Mouse (Mus musculus): ENCODE data around the gene Foxl2. TPM values are rescaled to one million over a fixed set of nuclear protein-coding genes. Genes with fewer than 3 reads are reported as not detected.

The Foxl2 gene
- not detected for total RNA-seq (2022)

DNA sequence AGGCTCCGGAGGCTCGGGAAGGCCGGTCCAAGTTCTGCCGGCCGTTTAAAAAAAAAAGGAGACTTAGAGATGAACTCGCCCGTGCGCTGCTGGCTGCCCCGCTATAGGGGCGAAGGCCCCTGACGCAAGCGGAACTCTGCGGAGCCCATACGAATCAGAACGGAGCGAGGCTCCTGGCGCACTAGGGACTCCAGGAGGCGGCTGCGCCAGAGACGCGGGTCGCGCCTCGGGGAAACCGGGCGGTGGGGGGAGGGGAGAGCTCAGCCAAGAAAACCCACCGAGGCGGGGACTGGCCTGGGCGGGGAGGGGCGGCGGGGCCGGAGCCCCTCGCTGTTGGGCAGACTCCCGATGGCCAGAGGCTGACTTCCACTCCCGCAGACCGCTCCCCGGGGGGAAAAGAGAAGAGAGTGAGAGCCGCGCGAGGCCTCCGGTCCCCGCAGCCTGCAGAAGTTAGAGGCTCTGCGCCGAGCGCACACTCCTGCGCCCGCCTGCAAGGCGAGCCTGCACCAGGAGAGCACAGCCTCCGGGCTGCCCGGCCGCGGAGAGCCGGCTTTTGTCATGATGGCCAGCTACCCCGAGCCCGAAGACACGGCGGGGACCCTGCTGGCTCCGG is at the start of gene Foxl2:
Gene Foxl2 (plus strand): TSS at position 186 of the 613 bp plus-strand sequence.
- DNase-seq (ENCODE audit: low spot score in 2 of 2): no peak

- no peak for DNase-seq (ENCODE audit: low spot score in 2 of 2)
These were observed 34.2 kb upstream of the Foxl2 start for GRCm38 (mm10) chr9:98920629-98921523.

DNA sequence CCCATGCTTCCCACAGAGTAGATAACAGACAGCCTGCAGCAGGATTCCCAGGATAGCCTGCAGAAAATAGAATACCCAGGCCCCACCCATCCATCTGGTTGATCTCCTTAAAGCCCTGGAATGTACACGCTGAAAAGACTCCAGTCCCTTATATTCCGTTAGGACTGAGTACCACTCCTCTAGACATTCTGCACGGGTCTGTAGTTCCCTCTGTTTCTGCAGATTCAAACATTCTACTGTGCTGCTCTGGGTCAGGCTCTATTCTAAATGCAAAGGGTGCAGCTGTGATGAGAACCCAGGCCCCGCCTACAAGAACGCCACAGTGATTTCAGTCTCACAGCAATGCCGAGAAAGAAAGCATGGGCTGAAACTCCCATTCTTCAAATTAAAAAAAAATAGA is 32.0 kb upstream of the Foxl2 start:
- no peak for DNase-seq (ENCODE audit: low spot score in 2 of 2)

DNA sequence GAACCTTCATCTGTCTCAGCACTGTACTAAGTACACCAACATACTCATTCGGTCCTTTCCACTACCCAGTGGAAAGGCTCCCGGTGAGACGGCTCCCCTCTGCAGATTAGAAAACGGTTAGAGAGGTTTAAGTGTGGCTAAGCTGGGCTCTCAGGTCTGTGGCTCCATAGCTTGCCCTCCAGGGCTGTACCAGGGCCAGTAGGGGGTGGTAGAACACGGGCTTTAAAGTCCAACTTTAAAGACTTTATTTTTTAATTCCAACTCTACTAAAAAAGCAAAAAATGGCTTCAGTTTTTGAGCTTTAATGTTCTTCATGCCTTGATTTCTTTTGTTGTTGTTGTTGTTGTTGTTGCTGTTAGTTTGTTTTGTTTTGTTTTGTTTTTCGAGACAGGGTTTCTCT is 30.9 kb upstream of the Foxl2 start:
- DNase-seq (ENCODE audit: low spot score in 2 of 2): no peak

DNA sequence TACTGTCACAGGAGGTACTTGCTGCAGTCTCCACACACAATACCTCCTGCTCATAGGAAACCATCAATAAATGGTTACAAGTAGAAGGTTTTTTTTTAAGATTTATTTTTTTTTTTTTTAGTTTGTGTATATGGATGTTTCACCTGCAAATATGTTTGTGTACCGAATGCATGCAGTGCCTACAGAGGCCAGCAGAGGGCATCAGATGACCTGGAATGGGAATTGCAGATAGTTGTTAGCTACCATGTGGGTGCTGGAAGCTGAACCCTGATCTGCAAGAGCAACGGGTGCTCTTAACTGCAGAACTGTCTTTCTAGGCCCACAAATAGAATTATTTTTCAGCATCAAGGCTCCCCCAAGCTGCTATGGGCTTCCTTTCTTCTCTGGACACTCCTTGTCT is 25.6 kb upstream of the Foxl2 start:
- no peak for DNase-seq (ENCODE audit: low spot score in 2 of 2)

- no peak for DNase-seq (ENCODE audit: low spot score in 2 of 2)
These were observed 22.2 kb upstream of the Foxl2 start for GRCm38 (mm10) chr9:98932931-98933330.

- no peak for DNase-seq (ENCODE audit: low spot score in 2 of 2)
These were observed 19.7 kb upstream of the Foxl2 start for GRCm38 (mm10) chr9:98935190-98935909.

- DNase-seq (ENCODE audit: low spot score in 2 of 2): no peak
These were observed 15.8 kb upstream of the Foxl2 start for GRCm38 (mm10) chr9:98939290-98939689.

DNA sequence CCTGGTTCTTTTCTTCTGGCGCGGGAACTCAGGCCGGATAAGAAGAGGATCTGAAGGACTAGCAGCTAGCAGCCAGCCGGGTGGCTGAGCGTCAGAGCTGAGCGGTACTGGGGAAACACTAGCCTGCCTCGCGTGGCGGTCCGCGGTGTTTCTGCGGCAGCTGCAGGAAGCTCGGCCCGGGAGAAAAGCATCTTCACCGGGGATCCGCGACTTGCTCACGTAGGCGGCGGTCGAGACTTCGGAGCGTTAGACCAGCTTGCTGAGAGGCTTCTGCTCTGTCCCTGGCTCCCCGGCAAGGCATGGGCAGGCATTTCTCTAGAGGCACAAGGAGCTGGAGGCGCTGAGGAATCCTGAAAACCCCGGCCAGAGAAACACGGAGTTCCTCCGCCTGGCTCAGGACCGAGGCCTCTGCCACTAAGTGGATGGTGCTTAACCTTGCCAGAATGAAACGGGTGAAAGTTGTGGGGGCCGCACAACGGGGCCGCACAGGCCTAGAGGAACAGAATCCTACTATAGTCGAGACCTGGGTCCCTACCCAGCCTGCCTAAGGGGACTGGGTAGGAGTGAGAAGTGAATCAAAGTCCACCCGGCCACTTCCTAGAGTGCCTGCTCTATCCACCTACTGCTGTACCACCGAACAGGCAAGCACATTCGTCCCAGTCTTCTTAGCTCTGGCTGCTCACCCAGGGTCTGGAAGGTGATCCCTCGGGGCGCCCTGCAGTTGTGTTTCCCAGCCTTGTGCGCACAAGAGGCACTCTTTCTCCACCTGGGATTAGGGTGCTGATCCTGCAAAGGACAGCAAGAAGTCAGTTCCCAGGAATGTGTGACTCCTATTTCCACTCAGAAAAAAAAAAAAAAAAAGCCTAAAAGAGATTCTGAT is 2.7 kb upstream of the Foxl2 start:
- DNase-seq (ENCODE audit: low spot score in 2 of 2): no peak

- DNase-seq (ENCODE audit: low spot score in 2 of 2): no peak
These were observed 1.8 kb upstream of the Foxl2 start for GRCm38 (mm10) chr9:98953291-98953690.

DNA sequence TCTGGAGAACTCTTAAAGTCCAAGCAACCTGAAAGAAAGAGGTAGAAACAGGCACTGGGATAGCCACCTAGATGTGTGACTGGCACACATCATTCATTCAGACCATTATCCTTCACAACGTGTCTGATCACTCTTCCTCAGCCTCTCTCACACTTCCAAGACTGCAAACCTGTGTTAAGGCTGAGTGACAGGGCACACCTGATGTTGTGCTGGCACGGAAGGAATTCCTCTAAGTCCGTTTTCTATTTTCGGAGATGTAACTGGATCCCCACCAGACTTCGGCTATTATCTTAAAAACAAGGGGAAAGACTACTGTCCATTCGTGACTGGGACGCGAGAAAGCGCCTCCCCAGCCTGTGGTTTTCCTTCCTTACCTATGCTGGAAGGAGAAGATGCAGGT is 1.3 kb upstream of the Foxl2 start:
- DNase-seq (ENCODE audit: low spot score in 2 of 2): no peak

DNA sequence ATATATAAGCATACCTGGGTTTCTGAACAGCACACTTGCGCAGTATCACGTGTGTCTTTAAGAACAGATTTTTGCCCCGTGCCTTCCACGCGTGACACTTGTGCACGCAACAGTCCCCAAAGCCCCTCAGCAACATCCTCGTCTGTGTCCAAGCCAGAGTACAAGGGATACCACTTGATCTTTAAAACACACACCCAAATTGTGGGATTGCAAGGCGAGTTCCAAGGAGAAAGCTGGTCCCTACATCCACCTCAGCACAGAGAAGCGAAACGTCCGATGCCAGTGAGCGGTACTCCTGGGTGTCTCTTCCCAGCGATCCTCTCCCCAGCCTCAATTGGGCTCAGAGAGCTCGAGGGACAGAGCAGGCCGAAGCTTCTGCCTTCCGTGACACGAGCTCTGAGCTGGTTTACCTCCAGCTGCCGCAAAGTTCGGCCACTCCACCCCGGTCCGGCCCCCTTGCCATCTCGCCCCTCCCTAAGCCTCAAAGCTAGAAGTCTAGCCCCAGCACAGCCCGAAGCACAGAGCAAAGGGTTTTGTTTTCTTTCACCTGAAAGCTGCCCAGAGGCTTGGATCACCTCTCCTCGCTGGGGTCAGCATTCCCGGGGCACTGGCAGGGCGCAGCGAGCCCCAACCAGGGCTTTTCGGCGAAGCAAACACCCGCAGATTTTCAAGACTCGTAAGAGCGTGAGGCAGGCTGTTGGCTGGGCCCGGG is 541 bp upstream of the Foxl2 start:
- DNase-seq (ENCODE audit: low spot score in 2 of 2): no peak

DNA sequence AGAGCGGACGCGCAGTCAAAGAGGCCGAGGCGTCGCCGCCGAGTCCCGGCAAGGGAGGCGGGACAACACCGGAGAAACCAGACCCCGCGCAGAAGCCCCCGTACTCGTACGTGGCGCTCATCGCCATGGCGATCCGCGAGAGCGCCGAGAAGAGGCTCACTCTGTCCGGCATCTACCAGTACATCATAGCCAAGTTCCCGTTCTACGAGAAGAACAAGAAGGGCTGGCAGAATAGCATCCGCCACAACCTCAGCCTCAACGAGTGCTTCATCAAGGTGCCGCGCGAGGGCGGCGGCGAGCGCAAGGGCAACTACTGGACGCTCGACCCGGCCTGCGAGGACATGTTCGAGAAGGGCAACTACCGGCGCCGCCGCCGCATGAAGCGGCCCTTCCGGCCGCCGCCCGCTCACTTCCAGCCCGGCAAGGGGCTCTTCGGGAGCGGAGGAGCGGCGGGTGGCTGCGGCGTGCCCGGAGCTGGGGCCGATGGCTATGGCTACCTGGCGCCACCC is 682 bp downstream of the Foxl2 start:
- DNase-seq (ENCODE audit: low spot score in 2 of 2): peak in 1 of 2 experiments; percentile 7

DNA sequence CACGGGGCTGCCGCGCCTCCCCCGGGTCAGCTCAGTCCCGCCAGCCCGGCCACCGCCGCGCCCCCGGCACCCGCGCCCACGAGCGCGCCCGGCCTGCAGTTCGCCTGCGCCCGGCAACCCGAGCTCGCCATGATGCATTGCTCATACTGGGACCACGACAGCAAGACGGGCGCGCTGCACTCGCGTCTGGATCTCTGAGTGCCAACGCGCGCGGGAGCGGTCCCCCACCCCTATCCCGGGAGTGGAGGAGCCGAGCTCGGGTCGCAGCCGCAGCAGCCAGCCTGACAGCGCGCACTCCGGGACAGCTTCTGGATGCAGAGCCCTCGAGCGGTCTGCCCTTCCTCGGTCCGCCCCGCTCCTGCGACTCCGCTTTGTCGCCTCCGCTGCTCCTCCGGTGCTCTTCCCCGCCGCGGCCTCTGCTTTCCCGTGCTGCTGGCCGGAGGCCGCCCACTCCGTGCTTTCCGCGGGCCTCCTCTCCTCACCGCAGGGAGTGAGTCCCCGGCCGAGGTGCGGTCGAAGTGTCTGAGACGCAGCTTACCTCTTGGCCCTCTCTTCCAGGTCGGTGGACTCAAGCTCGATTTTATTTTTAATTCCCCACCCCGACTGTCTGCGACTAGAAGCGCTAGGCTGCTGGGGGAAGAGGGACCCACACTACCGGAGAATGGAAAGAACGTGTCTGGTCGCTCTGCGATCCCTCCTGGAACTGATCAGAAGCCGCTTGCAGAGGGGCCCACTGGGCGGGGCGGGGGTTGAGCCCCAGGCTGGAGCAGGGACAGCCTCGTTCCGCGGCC is 1.7 kb downstream of the Foxl2 start:
- DNase-seq (ENCODE audit: low spot score in 2 of 2): no peak

GRCm38 (mm10) chr9:98957751-98958351 is 2.8 kb downstream of the Foxl2 start:
- no peak for DNase-seq (ENCODE audit: low spot score in 2 of 2)

DNA sequence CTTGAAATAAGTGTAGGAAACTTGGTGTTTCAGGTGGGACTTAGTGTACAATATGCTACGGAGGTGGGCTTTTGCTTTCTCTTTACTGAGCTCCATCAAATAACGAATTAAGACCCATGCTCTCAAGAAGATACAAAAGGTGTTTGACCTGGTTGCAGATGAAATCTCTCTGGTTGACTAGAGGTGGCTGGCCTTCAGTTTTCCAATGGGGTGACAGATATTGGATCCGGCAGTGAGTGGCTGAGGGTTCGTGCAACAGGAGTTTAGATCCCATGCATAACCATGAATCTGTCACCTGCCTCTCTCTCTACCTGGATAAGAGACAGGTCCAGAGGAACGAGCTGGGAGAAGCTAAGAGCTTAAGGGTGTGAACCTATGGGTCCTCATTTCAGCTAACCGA is 3.5 kb downstream of the Foxl2 start:
- no peak for DNase-seq (ENCODE audit: low spot score in 2 of 2)

- DNase-seq (ENCODE audit: low spot score in 2 of 2): no peak
These were observed 4.8 kb downstream of the Foxl2 start for GRCm38 (mm10) chr9:98959851-98960250.

- DNase-seq (ENCODE audit: low spot score in 2 of 2): no peak
These were observed 5.3 kb downstream of the Foxl2 start for GRCm38 (mm10) chr9:98960348-98960747.

All from gastrocnemius, adult 8-10 months (tissue).